ENCODE assay signal across 8 mouse cellular contexts in genomic region chr17:45474146-45474545, GRCm38 (mm10). TPM values are rescaled to one million over a fixed set of nuclear protein-coding genes. Genes with fewer than 3 reads are reported as not detected.
DNase-seq lines count a peak whose midpoint lies in the region; ATAC-seq and TF ChIP-seq lines count a peak whose summit lies in the region.

No protein-coding gene starts in this region.

- H3K9me3 ChIP-seq in heart, embryonic 13.5 days = no peaks in the 10 kb centered on the region
- H3K9me3 ChIP-seq in hindbrain, embryonic 10.5 days = no peaks in the 10 kb centered on the region

- H3K36me3 ChIP-seq in heart, embryonic 13.5 days = no peaks in the 10 kb centered on the region
- no peaks in the 10 kb centered on the region for H3K36me3 ChIP-seq in hindbrain, embryonic 10.5 days
- no peaks in the 10 kb centered on the region for H3K36me3 ChIP-seq in thymus, adult 2 months (ENCODE audit: control insufficient read depth, insufficient read depth, low read length)

- peaks cover 43% of the 10 kb centered on the region for H3K27me3 ChIP-seq in heart, embryonic 13.5 days (replicated peaks)
- peaks cover 47% of the 10 kb centered on the region for H3K27me3 ChIP-seq in hindbrain, embryonic 10.5 days (ENCODE audit: insufficient read depth, poor library complexity, severe bottlenecking)
- no peaks in the 10 kb centered on the region for H3K27me3 ChIP-seq in thymus, adult 2 months (ENCODE audit: control insufficient read depth, insufficient read depth, low read length)

- H3K9ac ChIP-seq in heart, embryonic 13.5 days = peak overlapping the region; percentile 64

- H3K4me1 ChIP-seq in heart, embryonic 13.5 days = peaks cover 8% of the 10 kb centered on the region; the same call in 1 of the 2 replicates
- peaks cover 18% of the 10 kb centered on the region; the same call in 1 of the 2 replicates for H3K4me1 ChIP-seq in hindbrain, embryonic 10.5 days (replicated peaks)
- H3K4me1 ChIP-seq in thymus, adult 2 months (replicated peaks; ENCODE audit: control insufficient read depth, insufficient read depth, low read length) = peaks cover 10% of the 10 kb centered on the region

- WGBS in heart, embryonic 13.5 days = 65% methylated on average over 8 of the region's 8 CpGs
- 70% methylated on average over 8 of the region's 8 CpGs for WGBS in hindbrain, embryonic 10.5 days
- WGBS in thymus, adult 2 months = 83% methylated on average over 8 of the region's 8 CpGs

- intact Hi-C loops in left cerebral cortex, postnatal 10 days (cut with DNase I) = no loop called here

- no peak for ATAC-seq in heart, embryonic 13.5 days (ENCODE audit: extremely low read depth, insufficient number of reproducible peaks, low FRiP score, low TSS enrichment)
- 0 out of 2 replicates have a peak, but pooled peaks have one; percentile 6 for ATAC-seq in megakaryocyte-erythroid progenitor cell, adult 5-6 weeks (replicated peaks; ENCODE audit: low FRiP score, low TSS enrichment, poor library complexity, severe bottlenecking)

- peak overlapping the region; percentile 50 for H3K4me3 ChIP-seq in heart, embryonic 13.5 days
- H3K4me3 ChIP-seq in hindbrain, embryonic 10.5 days = peak overlapping the region; percentile 56
- no peak overlapping the region for H3K4me3 ChIP-seq in thymus, adult 2 months (ENCODE audit: control insufficient read depth, insufficient read depth, low read length)

- TF ChIP-seq CTCF in thymus, adult 2 months (IDR thresholded peaks at IDR 0.05; ENCODE audit: borderline replicate concordance, control insufficient read depth, extremely low read depth, insufficient read depth, low read length, poor library complexity) = no peak

- no peak for TF ChIP-seq POLR2A in thymus, adult 2 months (IDR thresholded peaks at IDR 0.05; ENCODE audit: control insufficient read depth, extremely low read depth, insufficient read depth, low read length, poor library complexity)

- DNase-seq in heart, adult 11 months = no peak
- DNase-seq in ES-CJ7 (ENCODE audit: low read depth, low spot score) = peak; percentile 53
- no peak for DNase-seq in hindbrain, embryonic 10.5 days (ENCODE audit: low spot score)
- DNase-seq in left cerebral cortex, postnatal 10 days (ENCODE audit: extremely low spot score in 1 of 2, low spot score in 2 of 2) = no peak
- DNase-seq in thymus, adult 2 months = no peak
- DNase-seq in thymus, postnatal 36 days = no peak

- peak overlapping the region; percentile 71 for H3K4me2 ChIP-seq in heart, embryonic 13.5 days

- no peak overlapping the region for H3K27ac ChIP-seq in heart, embryonic 13.5 days (replicated peaks)
- no peak overlapping the region for H3K27ac ChIP-seq in hindbrain, embryonic 10.5 days
- no peak overlapping the region for H3K27ac ChIP-seq in thymus, adult 2 months (ENCODE audit: control insufficient read depth, insufficient read depth, low read length)

RNA-seq across cellular contexts. Expression of gene Spats1, which starts 1.1 kb away (rescaled TPM):
- polyA plus RNA-seq in heart, embryonic 13.5 days (2015; fragmentation: Nextera tagmentation; extraction: Ambion mirVana) = 0.98 and 1.1 TPM in 2 replicates
- 0.31 and 0.36 TPM in 2 replicates for polyA plus RNA-seq in hindbrain, embryonic 10.5 days (2016; fragmentation: Nextera tagmentation; extraction: Ambion mirVana)
- not detected in 2 replicates for total RNA-seq in megakaryocyte-erythroid progenitor cell, adult 5-6 weeks (2014; fragmentation: Nextera tagmentation)
- total RNA-seq in megakaryocyte-erythroid progenitor cell, adult 5-6 weeks (2017) = not detected in 2 replicates
- total RNA-seq in left cerebral cortex, postnatal 10 days (2021) = 1 to 10 TPM; 4.9 to 5.0 TPM
- polyA plus RNA-seq in thymus, adult 2 months (2012; rRNA removed) = 0.06 and 0.30 TPM in 2 replicates

RNA-seq across cellular contexts. Expression of gene Aars2, which starts 32.5 kb away (rescaled TPM):
- polyA plus RNA-seq in heart, embryonic 13.5 days (2015; fragmentation: Nextera tagmentation; extraction: Ambion mirVana) = 19.8 and 22.3 TPM in 2 replicates
- 27.7 and 35.0 TPM in 2 replicates for polyA plus RNA-seq in hindbrain, embryonic 10.5 days (2016; fragmentation: Nextera tagmentation; extraction: Ambion mirVana)
- total RNA-seq in megakaryocyte-erythroid progenitor cell, adult 5-6 weeks (2014; fragmentation: Nextera tagmentation) = 17.5 and 20.6 TPM in 2 replicates
- 9.8 and 13.4 TPM in 2 replicates for total RNA-seq in megakaryocyte-erythroid progenitor cell, adult 5-6 weeks (2017)
- total RNA-seq in left cerebral cortex, postnatal 10 days (2021) = 10 to 100 TPM; 21.2 to 23.4 TPM
- polyA plus RNA-seq in thymus, adult 2 months (2012; rRNA removed) = 70.9 and 78.7 TPM in 2 replicates

RNA-seq across cellular contexts. Expression of gene Cdc5l, which starts 40.6 kb away (rescaled TPM):
- polyA plus RNA-seq in heart, embryonic 13.5 days (2015; fragmentation: Nextera tagmentation; extraction: Ambion mirVana) = 48.1 and 48.2 TPM in 2 replicates
- polyA plus RNA-seq in hindbrain, embryonic 10.5 days (2016; fragmentation: Nextera tagmentation; extraction: Ambion mirVana) = 54.8 and 65.1 TPM in 2 replicates
- 64.4 and 65.7 TPM in 2 replicates for total RNA-seq in megakaryocyte-erythroid progenitor cell, adult 5-6 weeks (2014; fragmentation: Nextera tagmentation)
- total RNA-seq in megakaryocyte-erythroid progenitor cell, adult 5-6 weeks (2017) = 115 and 138 TPM in 2 replicates
- 10 to 100 TPM; 47.3 to 48.0 TPM for total RNA-seq in left cerebral cortex, postnatal 10 days (2021)
- polyA plus RNA-seq in thymus, adult 2 months (2012; rRNA removed) = 14.3 and 17.4 TPM in 2 replicates

RNA-seq across cellular contexts. Expression of gene Tcte1, which starts 49.1 kb away (rescaled TPM):
- polyA plus RNA-seq in heart, embryonic 13.5 days (2015; fragmentation: Nextera tagmentation; extraction: Ambion mirVana) = 0.15 and 0.27 TPM in 2 replicates
- polyA plus RNA-seq in hindbrain, embryonic 10.5 days (2016; fragmentation: Nextera tagmentation; extraction: Ambion mirVana) = 1.7 and 3.8 TPM in 2 replicates
- total RNA-seq in megakaryocyte-erythroid progenitor cell, adult 5-6 weeks (2014; fragmentation: Nextera tagmentation) = not detected in 2 replicates
- not detected in 2 replicates for total RNA-seq in megakaryocyte-erythroid progenitor cell, adult 5-6 weeks (2017)
- 1 to 10 TPM in 1 of 2 experiments, under 1 TPM in 1; 0.45 to 1.0 TPM for total RNA-seq in left cerebral cortex, postnatal 10 days (2021)
- 0.87 and 1.2 TPM in 2 replicates for polyA plus RNA-seq in thymus, adult 2 months (2012; rRNA removed)
